In the genomic region with DNA sequence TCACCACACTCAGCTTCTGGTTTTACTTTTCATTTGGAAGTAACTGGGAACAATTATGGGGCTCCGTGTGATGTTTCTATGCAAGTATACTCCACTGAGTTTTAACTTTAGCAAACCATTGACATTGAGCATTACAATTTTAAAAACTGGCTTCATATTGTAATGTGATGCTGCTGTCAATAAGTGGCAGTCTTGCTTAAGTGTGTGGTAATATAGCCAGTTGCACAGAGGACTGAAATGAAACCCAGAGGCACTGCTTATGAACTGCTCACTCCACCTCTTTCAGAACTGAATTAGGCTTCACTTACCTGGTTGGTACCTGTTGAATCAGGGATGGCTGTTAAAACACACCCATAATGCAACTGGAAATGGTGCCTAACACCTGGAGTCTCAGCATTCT, we compare ENCODE assay signal across 19 mouse cellular contexts. TPM values are rescaled to one million over a fixed set of nuclear protein-coding genes. Genes with fewer than 3 reads are reported as not detected.
A peak's percentile ranks its signal among the peaks of the same experiment; 100 is the strongest.
DNase-seq lines count a peak whose midpoint lies in the region; ATAC-seq and TF ChIP-seq lines count a peak whose summit lies in the region.
"Had no signal": no experiment of that assay in that cellular context is flagged by ENCODE, and none has a peak within 500 bp of the region (broad histone marks: within the 10 kb centered on the region; RNA-seq: fewer than 3 reads in every experiment).

No protein-coding gene starts in this region.

- no peaks in the 10 kb centered on the region for H3K27me3 ChIP-seq in liver, adult 2 months (ENCODE audit: control insufficient read depth, insufficient read depth, low read length)
- no peaks in the 10 kb centered on the region for H3K27me3 ChIP-seq in liver, embryonic 11.5 days (replicated peaks; ENCODE audit: control insufficient read depth, insufficient read depth, low read length)
- no peaks in the 10 kb centered on the region for H3K27me3 ChIP-seq in G1E (ENCODE audit: insufficient read depth, low read length)
- H3K27me3 ChIP-seq: embryonic facial prominence, embryonic 13.5 days; forebrain, embryonic 13.5 days; megakaryocyte, embryonic 14.5 days had no signal

- peak; percentile 21; the same call in 1 of the 2 replicates for TF ChIP-seq CTCF in liver, adult 2 months (IDR thresholded peaks at IDR 0.05; ENCODE audit: low read depth, low read length)
- no peak for TF ChIP-seq CTCF in G1E (IDR thresholded peaks at IDR 0.05; ENCODE audit: low read depth, low read length)

- H3K4me1 ChIP-seq in liver, adult 2 months (ENCODE audit: control insufficient read depth, insufficient read depth, low read length), result peaks cover 5% of the 10 kb centered on the region
- peaks cover 8% of the 10 kb centered on the region for H3K4me1 ChIP-seq in liver, embryonic 11.5 days (replicated peaks; ENCODE audit: control insufficient read depth, insufficient read depth, low read length)
- peaks cover 54% of the 10 kb centered on the region for H3K4me1 ChIP-seq in G1E (ENCODE audit: insufficient read depth, low read depth, low read length)

- no peak overlapping the region for H3K27ac ChIP-seq in liver, adult 2 months (replicated peaks; ENCODE audit: insufficient read depth, low read depth, low read length)
- no peak overlapping the region for H3K27ac ChIP-seq in liver, embryonic 11.5 days (ENCODE audit: low read depth, low read length)
- H3K27ac ChIP-seq: embryonic facial prominence, embryonic 13.5 days; forebrain, embryonic 13.5 days had no signal

- peaks cover 20% of the 10 kb centered on the region for H3K36me3 ChIP-seq in liver, adult 2 months (ENCODE audit: control insufficient read depth, insufficient read depth, low read length)
- peaks cover 6% of the 10 kb centered on the region; the same call in 1 of the 2 replicates for H3K36me3 ChIP-seq in liver, embryonic 11.5 days (ENCODE audit: control insufficient read depth, insufficient read depth, low read length)
- H3K36me3 ChIP-seq in G1E (replicated peaks), result peaks cover 56% of the 10 kb centered on the region

- no peak for TF ChIP-seq POLR2A in liver, adult 2 months (IDR thresholded peaks at IDR 0.05; ENCODE audit: extremely low read depth, insufficient read depth, low read length)

- H3K9ac ChIP-seq in liver, adult 2 months (ENCODE audit: low read depth, low read length), result no peak overlapping the region
- no peak overlapping the region for H3K9ac ChIP-seq in liver, embryonic 11.5 days (ENCODE audit: low read depth, low read length)
- H3K9ac ChIP-seq: embryonic facial prominence, embryonic 13.5 days; forebrain, embryonic 13.5 days had no signal

- 81% methylated on average over 1 of the region's 1 CpGs for WGBS in liver, adult 2 months
- WGBS in liver, embryonic 11.5 days, result 83% methylated on average over 1 of the region's 1 CpGs

- H3K4me3 ChIP-seq in liver, adult 2 months (ENCODE audit: insufficient read depth, low read depth, low read length), result no peak overlapping the region
- H3K4me3 ChIP-seq in liver, embryonic 11.5 days (ENCODE audit: low read depth, low read length), result no peak overlapping the region
- no peak overlapping the region for H3K4me3 ChIP-seq in G1E (ENCODE audit: low read depth, low read length)
- H3K4me3 ChIP-seq: embryonic facial prominence, embryonic 13.5 days; forebrain, embryonic 13.5 days; megakaryocyte, embryonic 14.5 days; myocyte had no signal

- H3K79me2 ChIP-seq in liver, adult 2 months (ENCODE audit: control insufficient read depth, insufficient read depth, low read length), result no peaks in the 10 kb centered on the region; the same call in 1 of the 2 replicates

- ATAC-seq in liver, embryonic 11.5 days (replicated peaks; ENCODE audit: low FRiP score), result no peak
- 0 out of 2 replicates have a peak, but pooled peaks have one; percentile 29 for ATAC-seq in G1E (ENCODE audit: extremely low read depth, insufficient number of reproducible peaks, low FRiP score, poor library complexity, severe bottlenecking)
- ATAC-seq: forebrain, embryonic 13.5 days had no signal

- no peaks in the 10 kb centered on the region for H3K9me3 ChIP-seq in liver, embryonic 11.5 days (ENCODE audit: control insufficient read depth, low read length)
- no peaks in the 10 kb centered on the region for H3K9me3 ChIP-seq in G1E (replicated peaks)
- H3K9me3 ChIP-seq: embryonic facial prominence, embryonic 13.5 days; forebrain, embryonic 13.5 days; megakaryocyte, embryonic 14.5 days had no signal

- H3K4me2 ChIP-seq in liver, embryonic 11.5 days, result no peak overlapping the region
- H3K4me2 ChIP-seq: embryonic facial prominence, embryonic 13.5 days; forebrain, embryonic 13.5 days had no signal

- peak; percentile 10 for DNase-seq in liver, adult 2 months (ENCODE audit: extremely low read depth, low read depth, low spot score)
- DNase-seq in liver, embryonic 11.5 days (ENCODE audit: low spot score), result no peak
- DNase-seq in CD4-positive helper T cell, adult 2 months (ENCODE audit: low read depth, low spot score), result peak; percentile 48
- no peak for DNase-seq in G1E (ENCODE audit: low spot score)
- DNase-seq in induced T-regulatory cell, adult 2 months (ENCODE audit: low read depth), result peak; percentile 70
- no peak for DNase-seq in adrenal gland, adult 8-10 months
- DNase-seq in right cerebral cortex, postnatal 10 days (ENCODE audit: low spot score in 2 of 2), result no peak
- no peak for DNase-seq in left cerebral cortex, adult 18-20 months (ENCODE audit: low spot score in 2 of 2)
- DNase-seq: adrenal gland, postnatal 14 days; heart, postnatal 14 days; kidney, adult 18-20 months; spleen, adult 18-20 months; thymus, adult 18-20 months had no signal

RNA-seq across cellular contexts. Expression of a gene that starts 6.4 kb away (rescaled TPM):
- 12.0 and 14.8 TPM in 2 replicates for total RNA-seq in liver, adult 2 months (2014; rRNA removed)
- polyA plus RNA-seq in liver, adult 2 months (2012; rRNA removed), result 9.1 and 14.7 TPM in 2 replicates
- polyA plus RNA-seq in liver, embryonic 11.5 days (2014; fragmentation: Nextera tagmentation; extraction: Ambion mirVana), result 89.0 and 94.6 TPM in 2 replicates
- total RNA-seq in G1E (2014; fragmentation: Nextera tagmentation) (133 and 154 TPM in 2 replicates), G1E (2017) (77.8 and 103 TPM in 2 replicates)
- 275 and 326 TPM in 2 replicates for polyA plus RNA-seq in G1E (2012)
- total RNA-seq in adrenal gland, adult 8-10 months (2022), result 10 to 100 TPM; 37.9 to 40.6 (median 39.0) TPM
- 10 to 100 TPM; 24.7 to 32.3 TPM for total RNA-seq in left cerebral cortex, adult 18-20 months (2021)

RNA-seq across cellular contexts. Expression of a gene that starts 11.6 kb away (rescaled TPM):
- 0.18 and 0.27 TPM in 2 replicates for total RNA-seq in liver, adult 2 months (2014; rRNA removed)
- polyA plus RNA-seq in liver, adult 2 months (2012; rRNA removed), result 0.02 TPM in 1 of 2 replicates, not detected in the other
- polyA plus RNA-seq in liver, embryonic 11.5 days (2014; fragmentation: Nextera tagmentation; extraction: Ambion mirVana), result 0.15 TPM in 1 of 2 replicates, not detected in the other
- total RNA-seq in G1E (2014; fragmentation: Nextera tagmentation) (51.6 and 54.5 TPM in 2 replicates), G1E (2017) (170 and 185 TPM in 2 replicates)
- polyA plus RNA-seq in G1E (2012), result 1.8 and 2.4 TPM in 2 replicates
- 1 to 10 TPM; 2.1 to 3.9 (median 3.0) TPM for total RNA-seq in adrenal gland, adult 8-10 months (2022)
- 1 to 10 TPM; 2.6 to 3.0 TPM for total RNA-seq in left cerebral cortex, adult 18-20 months (2021)
- polyA plus RNA-seq: embryonic facial prominence, embryonic 13.5 days had no signal

RNA-seq across cellular contexts. Expression of a gene that starts 46.8 kb away (rescaled TPM):
- not detected in 2 replicates for total RNA-seq in liver, adult 2 months (2014; rRNA removed)
- not detected in 2 replicates for polyA plus RNA-seq in liver, adult 2 months (2012; rRNA removed)
- not detected in 2 replicates for polyA plus RNA-seq in liver, embryonic 11.5 days (2014; fragmentation: Nextera tagmentation; extraction: Ambion mirVana)
- total RNA-seq in G1E (2014; fragmentation: Nextera tagmentation) (not detected in 2 replicates), G1E (2017) (0.49 TPM in 1 of 2 replicates, not detected in the other)
- not detected in 2 replicates for polyA plus RNA-seq in G1E (2012)
- total RNA-seq in adrenal gland, adult 8-10 months (2022), result not detected
- not detected for total RNA-seq in left cerebral cortex, adult 18-20 months (2021)
- total RNA-seq: adrenal gland, postnatal 14 days; gastrocnemius, postnatal 4 days; heart, postnatal 14 days had no signal
- polyA plus RNA-seq: embryonic facial prominence, embryonic 13.5 days; forebrain, embryonic 13.5 days; limb, embryonic 14.5 days had no signal

RNA-seq across cellular contexts. Expression of a gene that starts 53.8 kb away (rescaled TPM):
- total RNA-seq in liver, adult 2 months (2014; rRNA removed), result 0.27 and 0.46 TPM in 2 replicates
- polyA plus RNA-seq in liver, adult 2 months (2012; rRNA removed), result 0.22 and 0.24 TPM in 2 replicates
- polyA plus RNA-seq in liver, embryonic 11.5 days (2014; fragmentation: Nextera tagmentation; extraction: Ambion mirVana), result 0.05 and 0.14 TPM in 2 replicates
- total RNA-seq in G1E (2014; fragmentation: Nextera tagmentation) (1.1 and 1.7 TPM in 2 replicates), G1E (2017) (0.44 and 1.0 TPM in 2 replicates)
- polyA plus RNA-seq in G1E (2012), result 0.05 TPM in 1 of 2 replicates, not detected in the other
- total RNA-seq in adrenal gland, adult 8-10 months (2022), result under 1 TPM; 0.23 to 0.65 (median 0.43) TPM
- total RNA-seq in left cerebral cortex, adult 18-20 months (2021), result under 1 TPM; 0.21 to 0.28 TPM
- polyA plus RNA-seq: embryonic facial prominence, embryonic 13.5 days; forebrain, embryonic 13.5 days had no signal

Comparison
In these comparisons a context has a peak if more than half of its experiments do, and no peak if none do; other contexts are left out.
1. DNase-seq: peak in liver, adult 2 months (single experiment), CD4-positive helper T cell, adult 2 months (single experiment) and induced T-regulatory cell, adult 2 months (single experiment); none in liver, embryonic 11.5 days (single experiment), G1E (single experiment), adrenal gland, adult 8-10 months (single experiment), right cerebral cortex, postnatal 10 days (0 of 2) and left cerebral cortex, adult 18-20 months (0 of 2).
2. RNA of a gene that starts 11.6 kb away (total RNA-seq): 51.6 to 185 TPM in G1E; 2.1 to 3.9 TPM in adrenal gland, adult 8-10 months, 2.6 to 3.0 TPM in left cerebral cortex, adult 18-20 months and 0.18 to 0.27 TPM in liver, adult 2 months; every median in the first group is over 10 times any median in the second.